Mouse (Mus musculus): ENCODE measurements at regions not wholly inside any gene's neighbourhood (a gene's known extent, or its start where the extent isn't known, plus 50 kb on each side); places are given as distances from the start of the nearest gene placed in this dataset.
A peak's percentile ranks its signal among the peaks of the same experiment; 100 is the strongest.

- no peak for DNase-seq
These were observed 306.2 kb downstream of the Satb1 start for GRCm38 (mm10) chr17:51526881-51527280.

GRCm38 (mm10) chr17:51526464-51526863, 306.6 kb downstream of the Satb1 start:
- DNase-seq = no peak

- no peak for DNase-seq
These were observed 307.1 kb downstream of the Satb1 start for GRCm38 (mm10) chr17:51526021-51526420.

- DNase-seq = no peak
These were observed 307.9 kb downstream of the Satb1 start for GRCm38 (mm10) chr17:51525219-51525618.

- no peak for DNase-seq
These were observed 321.2 kb downstream of the Satb1 start for GRCm38 (mm10) chr17:51511917-51512316.

- no peak for DNase-seq
These were observed 321.6 kb upstream of the Tbc1d5 start for GRCm38 (mm10) chr17:51500751-51501150.

- no peak for DNase-seq
These were observed 320.4 kb upstream of the Tbc1d5 start for GRCm38 (mm10) chr17:51499541-51499940.

- DNase-seq = no peak
These were observed 315.9 kb upstream of the Tbc1d5 start for GRCm38 (mm10) chr17:51495038-51495437.

- no peak for DNase-seq
These were observed 310.2 kb upstream of the Tbc1d5 start for GRCm38 (mm10) chr17:51489386-51489785.

GRCm38 (mm10) chr17:51487918-51488445, 308.8 kb upstream of the Tbc1d5 start:
- no peak for DNase-seq

GRCm38 (mm10) chr17:51477810-51478209, 298.7 kb upstream of the Tbc1d5 start:
- no peak for DNase-seq

GRCm38 (mm10) chr17:51477404-51477803, 298.3 kb upstream of the Tbc1d5 start:
- no peak for DNase-seq

GRCm38 (mm10) chr17:51462137-51462880, 283.2 kb upstream of the Tbc1d5 start:
- DNase-seq = no peak

- no peak for DNase-seq
These were observed 282.1 kb upstream of the Tbc1d5 start for GRCm38 (mm10) chr17:51461248-51461647.

GRCm38 (mm10) chr17:51459119-51459518, 280.0 kb upstream of the Tbc1d5 start:
- DNase-seq = no peak

GRCm38 (mm10) chr17:51415746-51416145, 236.6 kb upstream of the Tbc1d5 start:
- DNase-seq = no peak

GRCm38 (mm10) chr17:51414304-51414703, 235.2 kb upstream of the Tbc1d5 start:
- no peak for DNase-seq

GRCm38 (mm10) chr17:51413741-51414140, 234.6 kb upstream of the Tbc1d5 start:
- DNase-seq = no peak

GRCm38 (mm10) chr17:51411545-51412094, 232.5 kb upstream of the Tbc1d5 start:
- DNase-seq = no peak

- peak in 1 of 2 experiments; percentile 24 for DNase-seq
These were observed 229.7 kb upstream of the Tbc1d5 start for GRCm38 (mm10) chr17:51408894-51409293.

GRCm38 (mm10) chr17:51408367-51408766, 229.2 kb upstream of the Tbc1d5 start:
- DNase-seq = peak; percentile 49 to 72

GRCm38 (mm10) chr17:51407046-51407445, 227.9 kb upstream of the Tbc1d5 start:
- DNase-seq = peak; percentile 67 to 80

- no peak for DNase-seq
These were observed 225.9 kb upstream of the Tbc1d5 start for GRCm38 (mm10) chr17:51405059-51405458.

- DNase-seq = no peak
These were observed 218.8 kb upstream of the Tbc1d5 start for GRCm38 (mm10) chr17:51397973-51398372.

All from thymus, adult 18-20 months (tissue).